Comparison of ENCODE assay signal across 22 mouse cellular contexts in the genomic region with DNA sequence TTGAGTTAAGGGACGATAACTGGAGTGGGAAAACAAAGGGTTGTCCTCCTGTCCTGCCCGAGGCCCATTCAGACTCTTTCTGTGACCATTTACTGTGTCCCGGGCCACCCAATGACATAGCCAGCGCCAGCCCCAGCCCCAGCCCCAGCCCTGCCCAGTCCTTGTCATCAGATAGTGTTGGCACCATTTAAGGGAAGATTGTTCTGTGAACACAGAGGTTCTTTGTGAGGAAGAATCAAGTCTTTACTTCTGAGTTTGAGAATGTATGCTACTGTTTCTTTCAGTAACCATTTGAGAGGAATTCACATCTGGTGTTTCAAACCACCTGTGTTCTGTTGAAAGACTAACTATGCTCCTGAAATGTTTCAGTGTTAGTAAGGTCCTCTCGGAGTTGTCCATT.
DNase-seq lines count a peak whose midpoint lies in the region; ATAC-seq and TF ChIP-seq lines count a peak whose summit lies in the region.
"Had no signal": no experiment of that assay in that cellular context is flagged by ENCODE, and none has a peak within 500 bp of the region (broad histone marks: within the 10 kb centered on the region; RNA-seq: fewer than 3 reads in every experiment).

No protein-coding gene starts in this region.

- no peak for TF ChIP-seq CTCF in left cerebral cortex, adult 2 months (IDR thresholded peaks at IDR 0.05)

- intact Hi-C loops in left cerebral cortex, adult 2 months (cut with DNase I) = no loop called here
- intact Hi-C loops in left cerebral cortex, postnatal 10 days (cut with DNase I) = no loop called here

- no peak for DNase-seq in embryonic facial prominence, embryonic 14.5 days (ENCODE audit: low spot score)
- no peak for DNase-seq in embryonic facial prominence, embryonic 10.5 days (ENCODE audit: low spot score)
- DNase-seq in left cerebral cortex, adult 2 months (ENCODE audit: extremely low spot score in 1 of 2, low spot score in 2 of 2) = no peak
- no peak for DNase-seq in left cerebral cortex, postnatal 10 days (ENCODE audit: extremely low spot score in 1 of 2, low spot score in 2 of 2)
- DNase-seq in testis, postnatal 10 days (ENCODE audit: low spot score) = peak; percentile 38
- no peak for DNase-seq in testis, postnatal 14 days (ENCODE audit: low spot score)
- DNase-seq in telencephalon, adult 2 months (ENCODE audit: low read depth, low spot score) = peak; percentile 58
- DNase-seq in embryo, embryonic 9.5 days (ENCODE audit: extremely low spot score) = no peak
- DNase-seq: adrenal gland, postnatal 14 days; cerebellum, adult 8-10 months; cerebellum, postnatal 25 days; gastrocnemius, postnatal 36 days; heart, adult 11 months; heart, postnatal 4 days had no signal

- H3K4me1 ChIP-seq in embryonic facial prominence, embryonic 14.5 days (ENCODE audit: control insufficient read depth, insufficient read depth, low read length) = peaks cover 12% of the 10 kb centered on the region; the same call in 1 of the 2 replicates
- H3K4me1 ChIP-seq in embryonic facial prominence, embryonic 10.5 days = peaks cover 40% of the 10 kb centered on the region

- H3K9ac ChIP-seq in embryonic facial prominence, embryonic 14.5 days (ENCODE audit: low read depth, low read length) = no peak overlapping the region
- H3K9ac ChIP-seq: embryonic facial prominence, embryonic 12.5 days; forebrain, embryonic 12.5 days; heart, embryonic 13.5 days; hindbrain, embryonic 12.5 days had no signal

- no peaks in the 10 kb centered on the region for H3K9me3 ChIP-seq in embryonic facial prominence, embryonic 14.5 days (ENCODE audit: control insufficient read depth, low read length)
- no peaks in the 10 kb centered on the region for H3K9me3 ChIP-seq in embryonic facial prominence, embryonic 10.5 days
- H3K9me3 ChIP-seq: embryonic facial prominence, embryonic 12.5 days; forebrain, embryonic 12.5 days; heart, embryonic 13.5 days; hindbrain, embryonic 12.5 days had no signal

- 64% methylated on average over 5 of the region's 5 CpGs for WGBS in embryonic facial prominence, embryonic 14.5 days
- WGBS in embryonic facial prominence, embryonic 10.5 days = 63% methylated on average over 5 of the region's 5 CpGs

- H3K36me3 ChIP-seq in embryonic facial prominence, embryonic 14.5 days (ENCODE audit: control insufficient read depth, insufficient read depth, low read length) = no peaks in the 10 kb centered on the region
- no peaks in the 10 kb centered on the region for H3K36me3 ChIP-seq in embryonic facial prominence, embryonic 10.5 days (replicated peaks)
- H3K36me3 ChIP-seq: embryonic facial prominence, embryonic 12.5 days; forebrain, embryonic 12.5 days; heart, embryonic 13.5 days; hindbrain, embryonic 12.5 days had no signal

- H3K4me2 ChIP-seq in embryonic facial prominence, embryonic 14.5 days (ENCODE audit: low read depth, low read length) = no peak overlapping the region
- H3K4me2 ChIP-seq: embryonic facial prominence, embryonic 12.5 days; forebrain, embryonic 12.5 days; heart, embryonic 13.5 days; hindbrain, embryonic 12.5 days had no signal

- no peak overlapping the region for H3K27ac ChIP-seq in embryonic facial prominence, embryonic 14.5 days (replicated peaks; ENCODE audit: low read depth, low read length)
- no peak overlapping the region for H3K27ac ChIP-seq in embryonic facial prominence, embryonic 10.5 days (replicated peaks)
- H3K27ac ChIP-seq in left cerebral cortex, adult 2 months = peak overlapping the region; percentile 17; the same call in 1 of the 2 replicates
- H3K27ac ChIP-seq: embryonic facial prominence, embryonic 12.5 days; forebrain, embryonic 12.5 days; heart, embryonic 13.5 days; hindbrain, embryonic 12.5 days had no signal

- no peaks in the 10 kb centered on the region for H3K27me3 ChIP-seq in embryonic facial prominence, embryonic 14.5 days (replicated peaks; ENCODE audit: control insufficient read depth, insufficient read depth, low read length)
- H3K27me3 ChIP-seq in embryonic facial prominence, embryonic 10.5 days (replicated peaks; ENCODE audit: low read depth, poor library complexity, severe bottlenecking) = no peaks in the 10 kb centered on the region
- H3K27me3 ChIP-seq: embryonic facial prominence, embryonic 12.5 days; hindbrain, embryonic 12.5 days; Patski had no signal

- peak; percentile 26; the same call in 1 of the 2 replicates for ATAC-seq in embryonic facial prominence, embryonic 14.5 days (ENCODE audit: low read depth)
- ATAC-seq: activated CD4-positive, CD25-positive, alpha-beta regulatory T cell, adult 4 months; forebrain, embryonic 16.5 days; inflammation-experienced regulatory T-cells, adult 6 months; Patski had no signal

- no peak overlapping the region for H3K4me3 ChIP-seq in embryonic facial prominence, embryonic 14.5 days (ENCODE audit: low read depth, low read length)
- H3K4me3 ChIP-seq in embryonic facial prominence, embryonic 10.5 days = no peak overlapping the region
- H3K4me3 ChIP-seq in left cerebral cortex, adult 2 months = no peak overlapping the region
- H3K4me3 ChIP-seq: embryonic facial prominence, embryonic 12.5 days; forebrain, embryonic 12.5 days; heart, embryonic 13.5 days; hindbrain, embryonic 12.5 days had no signal

Comparison
In these comparisons a context has a peak if more than half of its experiments do, and no peak if none do; other contexts are left out.
1. DNase-seq: peak in testis, postnatal 10 days (single experiment) and telencephalon, adult 2 months (single experiment); none in embryonic facial prominence, embryonic 14.5 days (single experiment), embryonic facial prominence, embryonic 10.5 days (single experiment), left cerebral cortex, adult 2 months (0 of 2), left cerebral cortex, postnatal 10 days (0 of 2), testis, postnatal 14 days (single experiment) and embryo, embryonic 9.5 days (single experiment).